Mouse (Mus musculus) lung, embryonic 14.5 days (tissue): ENCODE data around the gene Eif2s1. TPM values are rescaled to one million over a fixed set of nuclear protein-coding genes. Genes with fewer than 3 reads are reported as not detected.

Source experiments
- ATAC-seq: fragments of 200-750 bp; cut with Nextera tagmentation; 2 replicates; pipeline ENCODE4 v1.8.0; 2017; ENCODE audit warnings: mild to moderate bottlenecking, moderate TSS enrichment, moderate library complexity; ENCODE audit not compliant: insufficient read depth
- DNase-seq: peaks from one replicate; pipeline ENCODE4 v3.0.0-alpha.2; 2015
- H3K27ac ChIP-seq: fragments of 300-500 bp; sonication (generic); 2 replicates; pipeline ENCODE4 v1.5.1; 2014; ENCODE audit warnings: low read depth, mild to moderate bottlenecking, moderate library complexity
- H3K27me3 ChIP-seq: fragments of 300-500 bp; sonication (generic); 2 replicates; pipeline ENCODE4 v1.6.1; 2014; ENCODE audit warnings: low read length, control low read depth; ENCODE audit not compliant: insufficient read depth
- H3K36me3 ChIP-seq: fragments of 300-500 bp; sonication (generic); 2 replicates; pipeline ENCODE4 v1.6.1; 2014; ENCODE audit warnings: control low read depth; ENCODE audit not compliant: insufficient read depth
- H3K4me1 ChIP-seq: fragments of 300-500 bp; sonication (generic); 2 replicates; pipeline ENCODE4 v1.6.1; 2014; ENCODE audit warnings: antibody characterized with exemption, control low read depth; ENCODE audit not compliant: insufficient read depth
- H3K4me2 ChIP-seq: fragments of 300-500 bp; sonication (generic); 2 replicates; pipeline ENCODE4 v1.6.1; 2014; ENCODE audit warnings: mild to moderate bottlenecking
- H3K4me3 ChIP-seq: fragments of 300-500 bp; sonication (generic); 2 replicates; pipeline ENCODE4 v1.5.1; 2014; ENCODE audit warnings: low read depth, low read length
- H3K9ac ChIP-seq: fragments of 300-500 bp; sonication (generic); 2 replicates; pipeline ENCODE4 v1.6.1; 2014
- H3K9me3 ChIP-seq: fragments of 300-500 bp; sonication (generic); 2 replicates; pipeline ENCODE4 v1.6.1; 2016; ENCODE audit warnings: low read depth, low read length, control low read depth
- CTCF ChIP-seq: IDR thresholded peaks from 2 replicates; pipeline ENCODE4 v1.5.1; 2016; ENCODE audit warnings: antibody characterized with exemption, low read depth
- WGBS: fragments of 180-500 bp; shearing (Covaris S2); extraction: QIAGEN DNeasy Blood & Tissue Kit; methylation state at CpG from one replicate; pipeline ENCODE4 v1.1.7; 2014; 5-methylcytosine and 5-hydroxymethylcytosine counted together
- polyA plus RNA-seq: library from polyadenylated mRNA; unstranded; fragments of >200 nt; fragmentation: Nextera tagmentation; extraction: Ambion mirVana; gene quantifications from 2 replicates; pipeline ENCODE4 v1.2.1, GENCODE M21; 2014

Gene Eif2s1
- polyA plus RNA-seq, 1 experiment from 2014 or later = 243 TPM

DNA sequence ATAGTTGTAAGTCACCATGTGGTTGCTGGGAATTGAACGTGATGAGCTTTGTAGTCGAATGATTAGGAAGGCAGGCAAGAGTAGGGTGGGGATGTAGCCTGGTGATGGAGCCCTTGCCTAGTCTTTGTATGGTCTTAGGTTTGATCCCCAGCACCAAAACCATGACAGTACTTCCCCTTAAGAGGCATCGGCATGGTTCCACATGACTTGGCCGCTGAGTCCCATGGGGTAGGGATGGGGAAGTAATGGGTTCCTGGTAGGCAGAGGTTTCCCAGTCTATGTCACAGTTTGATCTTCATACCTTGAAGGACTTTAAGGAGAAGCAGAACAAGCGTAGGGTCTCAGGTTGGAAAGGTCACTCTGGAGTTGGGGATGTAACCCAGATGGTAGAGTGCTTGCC lies 39.8 kb downstream of the Eif2s1 start:
- 80% methylated on average over 5 of the region's 5 CpGs for WGBS
- no peak overlapping the region for H3K4me2 ChIP-seq
- no peak for ATAC-seq
- H3K4me1 ChIP-seq = no peaks in the 10 kb centered on the region
- H3K9me3 ChIP-seq = no peaks in the 10 kb centered on the region
- H3K4me3 ChIP-seq = no peak overlapping the region
- no peak for TF ChIP-seq CTCF
- no peak for DNase-seq
- no peaks in the 10 kb centered on the region for H3K36me3 ChIP-seq
- no peaks in the 10 kb centered on the region for H3K27me3 ChIP-seq
- no peak overlapping the region for H3K27ac ChIP-seq
- H3K9ac ChIP-seq = no peak overlapping the region

DNA sequence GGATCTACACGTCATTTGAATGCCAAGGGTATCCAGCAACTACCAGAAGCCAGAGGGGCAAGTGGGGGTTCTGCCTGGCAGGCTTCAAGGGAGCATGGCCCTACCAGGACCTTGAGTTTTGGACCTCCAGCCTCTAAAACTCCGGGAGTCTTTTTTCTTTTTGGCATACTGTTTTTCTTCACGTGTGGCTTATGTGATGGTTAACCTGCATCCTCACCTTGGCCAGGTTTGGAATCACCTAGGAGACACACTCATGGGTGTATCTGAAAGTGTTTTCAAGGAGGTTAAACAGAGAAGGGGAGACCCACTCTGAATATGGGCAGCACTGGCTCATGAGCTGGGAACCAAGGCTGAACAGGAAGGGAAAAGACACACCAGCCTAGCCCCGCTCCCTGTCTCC lies 41.7 kb downstream of the Eif2s1 start:
- H3K4me2 ChIP-seq = no peak overlapping the region
- 73% methylated on average over 4 of the region's 4 CpGs for WGBS
- no peaks in the 10 kb centered on the region for H3K9me3 ChIP-seq
- ATAC-seq (no peak), DNase-seq (no peak)
- H3K4me1 ChIP-seq = no peaks in the 10 kb centered on the region; the same call in 1 of the 2 replicates
- no peak overlapping the region for H3K4me3 ChIP-seq
- no peak overlapping the region for H3K27ac ChIP-seq
- no peak for TF ChIP-seq CTCF
- H3K27me3 ChIP-seq = peaks cover 12% of the 10 kb centered on the region; the same call in 1 of the 2 replicates
- H3K36me3 ChIP-seq = no peaks in the 10 kb centered on the region
- H3K9ac ChIP-seq = no peak overlapping the region

DNA sequence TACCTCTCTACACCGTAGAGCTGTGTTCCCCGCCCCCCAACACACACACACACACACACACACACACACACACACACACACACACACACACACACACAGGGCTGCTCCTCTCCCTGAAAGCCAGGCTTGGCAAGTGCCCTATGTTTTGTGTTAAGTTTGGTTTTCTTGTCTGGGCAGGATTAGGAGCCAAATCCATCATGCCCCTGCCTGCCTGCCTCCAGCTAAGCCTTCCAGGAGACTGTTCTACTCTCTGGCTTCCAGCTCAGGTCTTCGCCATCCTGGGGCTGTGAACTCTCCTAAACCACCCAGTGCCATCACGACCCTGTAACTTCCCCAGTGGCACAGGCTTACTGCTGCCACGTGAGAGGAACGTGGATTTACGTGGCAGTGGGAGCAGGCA lies 42.9 kb downstream of the Eif2s1 start:
- ATAC-seq = no peak
- Histone ChIP-seq H3K9me3 (no peaks in the 10 kb centered on the region), H3K9ac (no peak overlapping the region), H3K4me2 (no peak overlapping the region), H3K36me3 (no peaks in the 10 kb centered on the region), H3K27me3 (peaks cover 13% of the 10 kb centered on the region; the same call in 1 of the 2 replicates), H3K27ac (no peak overlapping the region), H3K4me3 (no peak overlapping the region), H3K4me1 (no peaks in the 10 kb centered on the region; the same call in 1 of the 2 replicates)
- DNase-seq = no peak
- 71% methylated on average over 7 of the region's 7 CpGs for WGBS
- no peak for TF ChIP-seq CTCF

DNA sequence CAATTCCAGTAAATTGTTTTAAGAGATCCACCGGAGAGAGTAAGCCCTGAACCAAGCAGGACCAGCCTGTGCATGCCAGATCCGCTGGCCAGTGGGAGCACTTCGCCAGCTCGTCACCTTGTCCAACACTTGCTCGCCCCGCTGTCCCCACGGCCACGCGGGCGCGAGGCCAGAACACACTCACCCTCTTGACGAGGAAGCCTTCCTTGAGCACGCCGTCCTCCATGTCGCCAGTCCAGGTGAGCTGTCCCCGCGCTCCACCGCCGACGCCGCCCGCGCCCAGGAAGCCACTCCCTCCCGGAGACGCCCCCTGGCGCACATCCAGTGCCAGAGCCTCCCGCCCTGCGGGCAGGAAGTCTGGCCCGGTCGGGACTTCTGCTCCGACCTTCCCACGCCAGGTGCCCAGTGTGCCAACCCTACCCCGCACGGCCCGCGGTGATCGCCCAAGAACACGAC lies 45.1 kb downstream of the Eif2s1 start, which contains the start of gene Plek2:
Gene Plek2 (minus strand): TSS at position 258 of the 456 bp plus-strand sequence.
- Histone ChIP-seq H3K4me1 (peaks cover 3% of the 10 kb centered on the region; the same call in 1 of the 2 replicates), H3K4me3 (peak within 1 kb of the TSS; percentile 45), H3K27ac (no peak within 1 kb of the TSS), H3K9me3 (no peaks in the 10 kb centered on the region), H3K36me3 (no peaks in the 10 kb centered on the region), H3K4me2 (peak within 1 kb of the TSS; percentile 83), H3K9ac (peak within 1 kb of the TSS; percentile 50), H3K27me3 (peaks cover 30% of the 10 kb centered on the region)
- 2% methylated on average over 38 of the region's 38 CpGs for WGBS
- peak; percentile 54 for TF ChIP-seq CTCF
- DNase-seq = peak; percentile 72
- ATAC-seq = peak; percentile 62

DNA sequence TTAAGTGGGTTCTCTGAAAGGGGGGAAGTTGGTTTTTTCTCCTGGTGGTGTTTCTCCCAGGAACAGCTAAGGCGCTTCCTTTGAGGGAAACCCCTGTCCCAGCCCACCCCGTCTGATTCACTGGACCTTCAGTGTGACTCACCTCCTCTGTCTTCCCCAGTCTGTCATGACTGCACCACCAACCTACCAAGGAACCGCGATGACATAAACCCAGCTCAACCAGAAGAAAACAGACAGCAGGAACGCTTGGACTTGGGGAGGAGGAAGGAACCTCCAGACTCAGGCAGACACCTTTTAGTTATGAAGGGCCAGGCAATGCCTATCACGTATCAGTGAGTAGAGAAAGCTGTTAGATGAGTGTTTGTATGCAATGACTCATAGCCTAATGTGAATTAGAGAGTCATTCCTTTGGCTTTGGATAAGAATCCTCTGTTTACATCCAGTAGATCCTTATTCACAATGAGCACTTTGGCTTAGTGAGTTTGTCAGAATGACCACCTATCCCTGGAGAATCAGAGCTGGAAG lies 46.5 kb downstream of the Eif2s1 start:
- H3K27ac ChIP-seq = no peak overlapping the region
- no peak overlapping the region for H3K4me2 ChIP-seq
- whole genome bisulfite sequencing = 51% methylated on average over 6 of the region's 6 CpGs
- H3K36me3 ChIP-seq = no peaks in the 10 kb centered on the region
- no peak overlapping the region for H3K4me3 ChIP-seq
- H3K4me1 ChIP-seq = peaks cover 4% of the 10 kb centered on the region; the same call in 1 of the 2 replicates
- no peaks in the 10 kb centered on the region for H3K9me3 ChIP-seq
- H3K9ac ChIP-seq = no peak overlapping the region
- ATAC-seq (no peak), DNase-seq (no peak)
- TF ChIP-seq CTCF = no peak
- H3K27me3 ChIP-seq = peaks cover 43% of the 10 kb centered on the region

DNA sequence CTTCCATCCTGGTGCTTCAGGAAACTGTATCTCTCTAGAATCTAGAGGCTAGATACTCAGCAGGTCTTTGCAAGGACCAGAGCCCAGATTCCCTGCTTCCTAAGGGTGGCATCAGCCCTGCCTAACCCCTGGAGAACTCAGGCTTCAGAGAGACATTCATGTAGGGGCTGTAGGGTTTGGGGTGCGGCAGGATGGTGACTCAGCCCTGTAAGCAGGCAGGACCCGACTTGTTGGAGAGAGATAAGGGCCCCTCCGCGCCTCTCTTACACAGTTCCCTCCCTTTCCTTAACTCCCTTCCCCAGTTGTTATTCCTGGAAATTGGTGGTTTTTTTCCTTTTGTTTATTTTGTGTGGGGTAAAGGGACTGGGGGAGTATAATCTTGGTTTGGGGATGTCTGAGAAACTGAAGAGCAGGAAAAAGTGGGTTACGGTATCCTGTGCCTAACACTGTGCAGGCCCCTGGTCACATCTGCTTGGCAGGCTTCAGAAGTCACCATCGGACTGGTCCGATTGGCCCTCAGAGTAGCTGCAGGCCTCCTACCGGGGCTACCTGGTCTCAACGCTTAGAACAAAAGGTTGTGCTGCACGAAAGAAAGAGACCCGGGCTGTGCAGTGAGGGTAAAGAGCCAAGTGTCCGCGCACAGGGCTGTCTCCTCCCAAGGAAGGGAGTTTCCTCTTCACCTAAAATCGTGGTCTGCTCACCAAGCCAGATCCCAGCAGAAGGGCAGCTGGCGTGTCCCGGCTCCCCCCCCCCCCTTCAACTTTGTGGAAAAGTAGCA lies 49.3 kb downstream of the Eif2s1 start:
- no peak for DNase-seq
- H3K4me3 ChIP-seq = peak overlapping the region; percentile 40
- no peak for TF ChIP-seq CTCF
- H3K36me3 ChIP-seq = no peaks in the 10 kb centered on the region
- H3K27ac ChIP-seq = 0 out of 2 replicates have a peak overlapping the region, but pooled peaks have one; percentile 30
- ATAC-seq = peak; percentile 63
- peaks cover 4% of the 10 kb centered on the region; the same call in 1 of the 2 replicates for H3K4me1 ChIP-seq
- 9% methylated on average over 16 of the region's 16 CpGs for WGBS
- H3K9ac ChIP-seq = peak overlapping the region; percentile 42; the same call in 1 of the 2 replicates
- peak overlapping the region; percentile 77 for H3K4me2 ChIP-seq
- H3K9me3 ChIP-seq = no peaks in the 10 kb centered on the region
- H3K27me3 ChIP-seq = peaks cover 43% of the 10 kb centered on the region

DNA sequence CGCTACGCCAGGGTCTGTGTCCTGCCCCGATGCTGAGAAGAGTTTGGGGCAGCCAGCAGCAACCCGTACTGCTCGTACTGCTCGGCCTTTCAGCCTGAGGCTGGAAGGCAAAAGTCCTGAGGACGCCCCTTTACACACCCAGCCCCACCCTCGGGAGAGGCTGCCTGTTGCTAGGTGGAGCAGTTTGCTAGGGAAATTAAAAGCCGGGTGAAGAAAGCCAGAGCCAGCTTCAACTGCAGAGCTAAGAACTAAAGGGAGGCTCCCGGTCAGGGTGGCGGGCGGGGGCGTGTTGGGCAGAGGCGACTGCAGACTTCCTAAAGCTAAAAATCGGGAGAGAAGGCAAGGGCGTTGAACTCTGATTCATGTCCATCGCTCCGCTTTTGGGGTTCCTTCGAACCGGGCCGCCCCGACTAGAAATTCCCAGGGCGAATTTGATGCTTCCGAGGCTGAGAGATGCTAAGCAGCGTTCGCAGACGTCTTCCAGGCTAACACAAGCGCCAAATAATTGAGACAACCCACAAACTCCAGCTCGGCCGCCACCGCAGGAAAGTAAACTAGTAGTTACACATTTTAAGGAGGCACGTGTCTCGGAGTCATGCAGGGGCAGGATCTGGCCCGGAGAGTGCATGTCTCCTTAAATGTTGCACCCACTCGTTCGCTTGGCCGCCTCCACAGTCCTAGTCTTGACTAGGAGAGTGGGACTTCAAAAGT lies 50.2 kb downstream of the Eif2s1 start:
- Histone ChIP-seq H3K9me3 (no peaks in the 10 kb centered on the region), H3K4me3 (peak overlapping the region; percentile 40), H3K9ac (peak overlapping the region; percentile 42), H3K4me2 (peak overlapping the region; percentile 77), H3K27me3 (peaks cover 41% of the 10 kb centered on the region), H3K4me1 (peaks cover 4% of the 10 kb centered on the region; the same call in 1 of the 2 replicates), H3K27ac (0 out of 2 replicates have a peak overlapping the region, but pooled peaks have one; percentile 30), H3K36me3 (no peaks in the 10 kb centered on the region)
- peak; percentile 47 for DNase-seq
- TF ChIP-seq CTCF = no peak
- ATAC-seq = peak; percentile 47; the same call in 1 of the 2 replicates
- 2% methylated on average over 37 of the region's 37 CpGs for WGBS
